Mouse (Mus musculus): ENCODE data around the gene Casp8.
"Not testable (repeated sequence)": the region's sequence is repeated elsewhere in the genome, so short reads cannot be mapped to it uniquely, and the experiment has no call there.

Casp8 gene

GRCm38 (mm10) chr1:58795291-58796058, at the start of gene Casp8:
TSS of gene Casp8 (plus strand) at chr1:58795374.
- peak; percentile 16 for DNase-seq (ENCODE audit: low spot score)

GRCm38 (mm10) chr1:58746880-58747279, 48.3 kb upstream of the Casp8 start:
- DNase-seq (ENCODE audit: low spot score) = peak; percentile 44

GRCm38 (mm10) chr1:58759451-58759850, 35.7 kb upstream of the Casp8 start:
- no peak for DNase-seq (ENCODE audit: low spot score)

- DNase-seq (ENCODE audit: low spot score) = no peak
Observed at GRCm38 (mm10) chr1:58760581-58760980, 34.6 kb upstream of the Casp8 start.

GRCm38 (mm10) chr1:58761391-58762275, 33.5 kb upstream of the Casp8 start:
- not testable (repeated sequence) for DNase-seq (ENCODE audit: low spot score)

- DNase-seq (ENCODE audit: low spot score) = no peak
Observed at GRCm38 (mm10) chr1:58762576-58762975, 32.6 kb upstream of the Casp8 start.

GRCm38 (mm10) chr1:58766446-58766845, 28.7 kb upstream of the Casp8 start:
- DNase-seq (ENCODE audit: low spot score) = not testable (repeated sequence)

- no peak for DNase-seq (ENCODE audit: low spot score)
Observed at GRCm38 (mm10) chr1:58769136-58769535, 26.0 kb upstream of the Casp8 start.

GRCm38 (mm10) chr1:58769701-58770100, 25.5 kb upstream of the Casp8 start:
- no peak for DNase-seq (ENCODE audit: low spot score)

- DNase-seq (ENCODE audit: low spot score) = peak; percentile 59
Observed at GRCm38 (mm10) chr1:58770111-58770720, 25.0 kb upstream of the Casp8 start.

GRCm38 (mm10) chr1:58772084-58772483, 23.1 kb upstream of the Casp8 start:
- no peak for DNase-seq (ENCODE audit: low spot score)

- no peak for DNase-seq (ENCODE audit: low spot score)
Observed at GRCm38 (mm10) chr1:58773280-58773679, 21.9 kb upstream of the Casp8 start.

GRCm38 (mm10) chr1:58773905-58774304, 21.3 kb upstream of the Casp8 start:
- no peak for DNase-seq (ENCODE audit: low spot score)

- no peak for DNase-seq (ENCODE audit: low spot score)
Observed at GRCm38 (mm10) chr1:58775361-58775760, 19.8 kb upstream of the Casp8 start.

- no peak for DNase-seq (ENCODE audit: low spot score)
Observed at GRCm38 (mm10) chr1:58777583-58777982, 17.6 kb upstream of the Casp8 start.

GRCm38 (mm10) chr1:58778226-58778625, 16.9 kb upstream of the Casp8 start:
- no peak for DNase-seq (ENCODE audit: low spot score)

- no peak for DNase-seq (ENCODE audit: low spot score)
Observed at GRCm38 (mm10) chr1:58786276-58786675, 8.9 kb upstream of the Casp8 start.

- DNase-seq (ENCODE audit: low spot score) = no peak
Observed at GRCm38 (mm10) chr1:58788410-58788809, 6.8 kb upstream of the Casp8 start.

- DNase-seq (ENCODE audit: low spot score) = no peak
Observed at GRCm38 (mm10) chr1:58794705-58795104, 469 bp upstream of the Casp8 start.

GRCm38 (mm10) chr1:58796059-58796363, 837 bp downstream of the Casp8 start:
- no peak for DNase-seq (ENCODE audit: low spot score)

GRCm38 (mm10) chr1:58796853-58797252, 1.7 kb downstream of the Casp8 start:
- no peak for DNase-seq (ENCODE audit: low spot score)

- no peak for DNase-seq (ENCODE audit: low spot score)
Observed at GRCm38 (mm10) chr1:58797370-58797769, 2.2 kb downstream of the Casp8 start.

- no peak for DNase-seq (ENCODE audit: low spot score)
Observed at GRCm38 (mm10) chr1:58798911-58799310, 3.7 kb downstream of the Casp8 start.
